Mouse (Mus musculus) G1E (cell line): ENCODE measurements around the gene Lrch1.

Experiments
- CTCF ChIP-seq: IDR thresholded peaks from 2 replicates; pipeline ENCODE4 v1.5.1; 2012; ENCODE audit warnings: low read depth, low read length, inconsistent platforms, mixed read lengths
- GATA1 ChIP-seq: IDR thresholded peaks from 2 replicates; pipeline ENCODE4 v1.6.1; 2012; ENCODE audit warnings: borderline replicate concordance, low read length, inconsistent platforms, mixed read lengths
- GATA2 ChIP-seq: IDR thresholded peaks from 2 replicates; pipeline ENCODE4 v1.6.1; 2012; ENCODE audit warnings: low read depth, low read length, inconsistent platforms, borderline replicate concordance
- TAL1 ChIP-seq: conservative IDR thresholded peaks from 2 replicates; pipeline ENCODE4 v1.6.1; 2012; ENCODE audit warnings: low read depth, low read length, inconsistent platforms, mixed read lengths

- TF ChIP-seq CTCF (no peak), GATA1 (no peak), GATA2 (no peak), TAL1 (no peak)
These were observed 76.5 kb downstream of the Lrch1 start for GRCm38 (mm10) chr14:74871220-74871619.
